Mouse (Mus musculus): ENCODE results near the gene Slc25a4.

GRCm38 (mm10) chr8:46212194-46212593 is 1.1 kb upstream of the Slc25a4 start:
- no peak for TF ChIP-seq CTCF (IDR thresholded peaks at IDR 0.05; ENCODE audit: insufficient read depth, low read length)
- TF ChIP-seq POLR2A (IDR thresholded peaks at IDR 0.05; ENCODE audit: borderline replicate concordance, extremely low read depth, low read depth, low read length) = no peak
